Mouse (Mus musculus) midbrain, embryonic 10.5 days (tissue): ENCODE results near the gene Tsc22d1. TPM values are rescaled to one million over a fixed set of nuclear protein-coding genes. Genes with fewer than 3 reads are reported as not detected.

Experiments used
- DNase-seq: peaks from one replicate; pipeline ENCODE4 v3.0.0-alpha.2; 2017; ENCODE audit warnings: low spot score
- H3K27ac ChIP-seq: fragments of 300-500 bp; sonication (generic); replicated peaks from 2 replicates; pipeline ENCODE4 v1.5.1; 2016; ENCODE audit warnings: mild to moderate bottlenecking
- H3K27me3 ChIP-seq: fragments of 300-500 bp; sonication (generic); 2 replicates; pipeline ENCODE4 v1.6.1; 2016; ENCODE audit warnings: low read depth, mild to moderate bottlenecking; ENCODE audit not compliant: poor library complexity, severe bottlenecking
- H3K36me3 ChIP-seq: fragments of 300-500 bp; sonication (generic); 2 replicates; pipeline ENCODE4 v1.6.1; 2016; ENCODE audit warnings: mild to moderate bottlenecking, moderate library complexity
- H3K4me1 ChIP-seq: fragments of 300-500 bp; sonication (generic); 2 replicates; pipeline ENCODE4 v1.6.1; 2016
- H3K4me3 ChIP-seq: fragments of 300-500 bp; sonication (generic); 2 replicates; pipeline ENCODE4 v1.5.1; 2016; ENCODE audit warnings: mild to moderate bottlenecking, moderate library complexity
- H3K9me3 ChIP-seq: fragments of 300-500 bp; sonication (generic); replicated peaks from 2 replicates; pipeline ENCODE4 v1.6.1; 2016; ENCODE audit warnings: mild to moderate bottlenecking
- WGBS: fragments of 180-500 bp; shearing (Covaris S2); methylation state at CpG from one replicate; pipeline ENCODE4 v1.1.7; 2016; 5-methylcytosine and 5-hydroxymethylcytosine counted together
- polyA plus RNA-seq: library from polyadenylated mRNA; unstranded; fragments of >200 nt; fragmentation: Nextera tagmentation; extraction: Ambion mirVana; gene quantifications from 2 replicates; pipeline ENCODE4 v1.2.1, GENCODE M21; 2016

Gene Tsc22d1
- 313 and 341 TPM in 2 replicates for polyA plus RNA-seq

DNA sequence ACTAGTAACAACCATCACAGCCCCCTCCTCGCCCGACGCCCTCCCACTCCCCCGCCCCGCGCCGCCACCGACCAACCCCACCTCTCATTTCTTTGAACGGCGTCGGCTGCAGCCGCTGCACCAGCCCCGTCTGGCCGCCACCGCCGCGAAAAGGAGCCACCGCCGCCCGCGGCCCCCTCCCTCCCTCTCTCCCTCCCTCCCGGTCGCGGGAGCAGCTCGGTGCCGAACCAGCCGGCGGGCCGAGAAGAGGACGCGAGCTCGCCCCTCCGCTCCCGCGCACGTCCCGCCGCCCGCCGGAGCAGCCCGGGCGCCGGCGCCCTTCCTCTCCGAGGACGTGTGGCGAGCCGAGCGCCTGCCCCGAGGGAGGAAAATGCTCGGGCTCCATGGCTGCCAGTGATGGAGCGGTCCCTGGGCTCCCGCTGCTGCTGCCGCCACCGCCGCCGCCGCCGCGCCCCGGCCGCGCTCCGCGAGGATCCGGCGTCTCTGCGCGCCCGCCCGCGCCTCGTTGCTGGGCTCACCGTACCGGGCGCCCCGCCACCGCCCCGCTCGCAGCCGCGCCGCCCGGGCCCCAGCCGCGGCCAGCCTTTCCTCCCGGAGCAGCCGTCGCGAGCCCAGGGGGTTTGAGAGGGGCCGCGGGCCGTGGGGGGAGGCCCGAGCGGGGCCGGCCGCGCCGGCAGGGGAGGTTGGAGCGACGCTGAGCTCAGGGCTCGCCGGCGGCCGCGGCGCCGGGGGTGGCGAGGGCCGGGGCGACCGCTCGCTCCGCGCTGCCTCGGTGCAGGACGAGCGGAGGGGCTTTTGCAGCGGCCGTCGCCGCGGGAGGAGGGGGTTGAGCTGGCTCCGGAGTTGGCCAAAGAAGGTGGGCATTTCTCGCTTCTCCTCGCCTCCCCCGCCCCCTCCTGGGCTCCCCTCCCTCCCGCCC is at the start of gene Tsc22d1:
Gene Tsc22d1, plus strand, starts transcription at position 100 of the 919 bp plus-strand sequence.
- H3K27me3 ChIP-seq = no peaks in the 10 kb centered on the region
- DNase-seq = no peak
- WGBS = 1% methylated on average over 108 of the region's 128 CpGs
- H3K4me3 ChIP-seq = peak within 1 kb of the TSS; percentile 95
- no peaks in the 10 kb centered on the region for H3K9me3 ChIP-seq
- peaks cover 37% of the 10 kb centered on the region for H3K36me3 ChIP-seq
- H3K4me1 ChIP-seq = peaks cover 58% of the 10 kb centered on the region
- H3K27ac ChIP-seq = peak within 1 kb of the TSS; percentile 99

DNA sequence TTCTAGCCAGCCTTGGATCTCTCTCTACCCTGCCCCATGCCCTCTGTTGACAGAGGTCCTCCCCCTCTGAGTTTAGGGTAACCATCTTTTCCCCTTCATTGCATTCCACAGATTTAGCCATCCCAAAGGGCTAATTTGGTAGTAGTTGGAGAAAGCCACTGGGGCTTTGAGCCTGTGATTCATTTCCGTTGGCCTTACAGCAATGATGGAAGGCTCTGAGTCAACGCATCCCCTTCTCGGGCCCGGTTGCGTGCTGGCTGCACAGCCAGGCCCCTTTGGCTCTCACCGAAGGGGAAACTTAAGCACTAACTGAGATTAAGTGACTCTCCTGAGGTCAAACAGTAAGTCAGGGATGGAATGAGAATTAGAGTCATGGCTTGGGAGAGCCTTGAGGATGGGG is 41.1 kb upstream of the Tsc22d1 start:
- H3K4me3 ChIP-seq = no peak overlapping the region
- 95% methylated on average over 6 of the region's 6 CpGs for WGBS
- no peaks in the 10 kb centered on the region for H3K36me3 ChIP-seq
- DNase-seq = no peak
- H3K27me3 ChIP-seq = no peaks in the 10 kb centered on the region
- no peaks in the 10 kb centered on the region for H3K9me3 ChIP-seq
- no peak overlapping the region for H3K27ac ChIP-seq
- H3K4me1 ChIP-seq = no peaks in the 10 kb centered on the region

DNA sequence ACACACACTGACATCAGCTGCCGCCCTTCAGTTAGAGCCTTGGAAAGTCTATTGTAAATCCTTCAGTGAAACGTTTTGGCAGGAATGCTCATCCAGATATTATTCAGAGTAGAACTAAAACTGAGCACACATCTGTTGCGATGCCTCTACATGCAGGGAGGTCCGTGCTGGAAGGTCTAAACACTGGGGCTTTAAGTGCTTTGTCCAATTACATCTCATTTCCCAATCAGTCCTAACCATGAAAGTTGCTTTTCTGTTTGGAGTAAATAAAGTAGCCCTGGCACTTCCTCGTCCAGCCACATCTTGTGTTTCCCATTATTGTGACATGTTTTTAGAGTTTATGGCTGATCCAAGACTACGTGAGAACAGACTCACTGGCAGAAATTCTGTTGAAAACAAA is 40.2 kb upstream of the Tsc22d1 start:
- no peak overlapping the region for H3K4me3 ChIP-seq
- H3K27me3 ChIP-seq = no peaks in the 10 kb centered on the region
- no peaks in the 10 kb centered on the region for H3K4me1 ChIP-seq
- H3K9me3 ChIP-seq = no peaks in the 10 kb centered on the region
- 88% methylated on average over 6 of the region's 6 CpGs for WGBS
- H3K36me3 ChIP-seq = no peaks in the 10 kb centered on the region
- DNase-seq = no peak
- H3K27ac ChIP-seq = no peak overlapping the region

DNA sequence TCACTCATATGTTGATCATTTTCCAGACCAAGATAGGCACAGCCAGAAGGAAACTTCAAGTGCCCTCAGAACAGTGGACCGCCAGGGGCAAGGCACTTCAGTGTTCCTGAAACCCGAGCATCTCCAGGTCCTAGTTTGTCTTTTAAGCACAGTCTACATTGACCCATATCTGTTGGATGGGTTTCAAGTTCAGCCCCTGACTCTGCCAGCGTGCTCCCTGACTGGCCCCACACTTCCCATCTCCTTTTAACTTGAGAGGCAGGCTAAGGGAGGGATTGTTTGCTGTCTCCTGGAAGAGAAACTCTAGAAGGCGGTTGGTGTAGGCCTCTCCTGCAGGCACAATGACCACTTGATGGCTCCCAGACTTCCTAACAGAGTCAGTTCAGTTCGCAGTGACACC is 38.2 kb upstream of the Tsc22d1 start:
- 79% methylated on average over 5 of the region's 5 CpGs for WGBS
- H3K27ac ChIP-seq = no peak overlapping the region
- no peaks in the 10 kb centered on the region for H3K27me3 ChIP-seq
- H3K9me3 ChIP-seq = no peaks in the 10 kb centered on the region
- no peak for DNase-seq
- H3K36me3 ChIP-seq = no peaks in the 10 kb centered on the region
- H3K4me3 ChIP-seq = no peak overlapping the region
- H3K4me1 ChIP-seq = no peaks in the 10 kb centered on the region

DNA sequence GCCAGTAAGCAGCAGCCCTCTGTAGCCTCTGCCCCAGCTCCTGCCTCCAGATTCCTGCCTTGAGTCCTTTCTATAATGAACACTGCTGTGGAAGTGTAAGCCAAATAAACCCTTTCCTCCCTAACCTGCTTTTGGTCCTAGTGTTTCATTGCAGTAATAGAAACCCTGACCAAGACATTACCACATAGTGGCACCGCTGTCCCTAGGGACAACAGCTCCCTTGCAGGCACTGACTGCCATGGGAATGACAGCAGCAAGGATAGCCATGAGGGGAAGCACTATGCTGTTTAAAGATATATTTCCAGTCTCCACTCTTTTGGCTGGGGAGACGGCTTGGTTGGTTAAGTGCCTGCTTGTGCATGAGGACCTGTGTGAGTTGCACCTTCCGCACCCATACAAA is 35.4 kb upstream of the Tsc22d1 start:
- Histone ChIP-seq H3K27me3 (no peaks in the 10 kb centered on the region), H3K4me3 (no peak overlapping the region), H3K9me3 (no peaks in the 10 kb centered on the region), H3K36me3 (no peaks in the 10 kb centered on the region), H3K27ac (no peak overlapping the region), H3K4me1 (no peaks in the 10 kb centered on the region)
- 94% methylated on average over 3 of the region's 3 CpGs for WGBS
- no peak for DNase-seq

DNA sequence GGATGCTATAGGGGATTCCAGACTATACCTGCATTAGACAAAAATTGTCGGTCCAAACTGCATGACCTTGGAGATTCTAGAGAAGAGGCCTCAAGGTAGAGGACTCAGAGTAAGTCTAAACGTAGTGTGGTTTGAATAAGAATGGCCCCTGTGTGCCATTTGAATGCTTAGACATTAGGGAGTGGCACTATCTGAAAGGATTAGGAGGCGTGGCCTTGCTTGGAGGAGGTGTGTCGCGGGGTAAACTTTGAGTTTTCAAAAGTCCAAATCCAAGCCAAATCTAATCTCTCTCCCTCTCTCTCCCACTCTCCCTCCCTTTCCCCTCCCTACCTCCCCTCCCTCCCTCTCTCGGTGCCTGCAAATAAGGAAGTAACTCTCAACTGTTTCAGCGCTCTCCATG is 26.7 kb upstream of the Tsc22d1 start:
- H3K27me3 ChIP-seq = no peaks in the 10 kb centered on the region
- no peaks in the 10 kb centered on the region for H3K4me1 ChIP-seq
- H3K27ac ChIP-seq = no peak overlapping the region
- H3K4me3 ChIP-seq = no peak overlapping the region
- H3K9me3 ChIP-seq = no peaks in the 10 kb centered on the region
- 76% methylated on average over 7 of the region's 7 CpGs for WGBS
- H3K36me3 ChIP-seq = no peaks in the 10 kb centered on the region
- no peak for DNase-seq

DNA sequence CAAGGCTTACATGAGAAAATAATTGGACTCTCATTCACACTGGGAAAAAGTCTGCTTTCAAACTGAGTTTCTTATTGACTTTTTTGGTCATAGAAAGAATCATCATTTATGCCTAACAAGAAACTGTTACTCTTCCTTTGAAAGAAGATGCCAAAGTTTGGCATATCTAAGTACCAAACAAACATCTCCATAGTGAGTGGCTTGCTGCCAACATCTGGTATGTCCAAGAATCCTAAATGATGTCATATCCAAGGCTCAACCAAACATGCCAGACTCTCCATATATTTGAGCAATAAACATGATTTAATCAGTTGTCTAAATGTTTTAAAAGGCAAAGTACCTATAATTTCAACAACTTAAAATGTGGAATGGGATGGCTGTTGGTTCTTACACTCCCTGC is 16.5 kb upstream of the Tsc22d1 start:
- Histone ChIP-seq H3K27ac (no peak overlapping the region), H3K4me1 (peaks cover 9% of the 10 kb centered on the region), H3K9me3 (no peaks in the 10 kb centered on the region), H3K36me3 (no peaks in the 10 kb centered on the region), H3K27me3 (no peaks in the 10 kb centered on the region), H3K4me3 (no peak overlapping the region)
- DNase-seq = no peak

DNA sequence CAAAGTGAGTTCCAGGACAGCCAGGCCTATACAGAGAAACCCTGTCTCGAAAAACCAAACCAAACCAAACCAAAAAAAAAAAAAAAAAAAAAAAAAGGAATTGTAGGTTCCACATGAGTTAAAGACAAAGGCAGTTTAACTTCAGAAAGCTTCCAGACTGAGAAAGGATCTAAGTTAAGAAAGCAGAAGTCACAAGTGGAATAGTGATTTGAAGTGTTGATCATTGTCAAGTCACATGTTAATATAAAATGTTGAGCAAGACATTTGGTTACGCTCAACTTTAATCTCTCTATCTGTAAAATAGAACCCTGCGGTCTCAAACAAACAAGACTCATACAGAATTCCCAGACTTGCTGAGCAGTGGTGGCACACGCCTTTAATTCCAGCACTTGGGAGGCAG is 12.2 kb upstream of the Tsc22d1 start:
- Histone ChIP-seq H3K9me3 (no peaks in the 10 kb centered on the region), H3K4me1 (peaks cover 4% of the 10 kb centered on the region), H3K27ac (no peak overlapping the region), H3K4me3 (no peak overlapping the region), H3K27me3 (no peaks in the 10 kb centered on the region), H3K36me3 (no peaks in the 10 kb centered on the region)
- WGBS = 87% methylated on average over 4 of the region's 4 CpGs
- no peak for DNase-seq

DNA sequence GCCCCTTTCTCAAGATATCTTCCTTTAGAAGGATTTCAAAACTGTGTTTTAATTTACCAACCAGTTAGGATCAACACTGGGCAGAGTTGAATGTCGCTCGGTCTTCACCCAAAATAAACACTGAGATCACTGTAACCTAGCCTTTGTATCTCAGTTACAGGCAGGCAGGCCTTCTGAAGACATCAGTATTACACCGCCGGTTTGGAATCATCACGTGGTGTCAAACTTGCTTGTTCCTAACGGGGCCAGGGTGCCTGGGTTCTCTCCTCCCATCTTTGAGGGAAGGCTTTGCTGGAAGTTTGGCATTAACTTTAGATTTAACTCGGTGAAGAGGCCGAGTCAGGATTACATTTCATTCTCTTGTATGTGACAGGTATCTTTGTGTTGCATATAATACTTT is 5.7 kb upstream of the Tsc22d1 start:
- Histone ChIP-seq H3K27ac (no peak overlapping the region), H3K4me3 (no peak overlapping the region), H3K9me3 (no peaks in the 10 kb centered on the region), H3K4me1 (peaks cover 17% of the 10 kb centered on the region), H3K36me3 (no peaks in the 10 kb centered on the region), H3K27me3 (no peaks in the 10 kb centered on the region)
- 78% methylated on average over 8 of the region's 8 CpGs for WGBS
- DNase-seq = no peak

DNA sequence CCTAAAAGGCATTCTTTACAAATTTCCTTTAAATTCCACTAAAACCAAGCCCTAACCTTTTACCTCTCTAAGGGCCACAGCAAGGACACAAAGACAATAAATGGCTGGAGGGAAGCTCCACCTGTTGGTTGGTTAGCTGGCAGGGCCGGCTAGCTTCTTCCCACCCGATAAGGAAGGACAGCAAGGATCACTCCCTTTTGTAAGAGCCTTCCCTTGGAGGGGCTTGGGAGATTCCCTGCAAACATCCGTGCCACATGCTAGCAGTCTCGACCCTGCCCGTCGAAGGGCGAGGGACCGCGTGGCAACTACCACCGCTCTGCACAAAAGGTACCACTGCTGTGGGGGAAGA is 1.0 kb upstream of the Tsc22d1 start:
- 1% methylated on average over 10 of the region's 10 CpGs for WGBS
- peak overlapping the region; percentile 99 for H3K27ac ChIP-seq
- H3K36me3 ChIP-seq = peaks cover 27% of the 10 kb centered on the region
- H3K4me1 ChIP-seq = peaks cover 45% of the 10 kb centered on the region
- peak overlapping the region; percentile 95 for H3K4me3 ChIP-seq
- no peaks in the 10 kb centered on the region for H3K9me3 ChIP-seq
- no peaks in the 10 kb centered on the region for H3K27me3 ChIP-seq
- no peak for DNase-seq

DNA sequence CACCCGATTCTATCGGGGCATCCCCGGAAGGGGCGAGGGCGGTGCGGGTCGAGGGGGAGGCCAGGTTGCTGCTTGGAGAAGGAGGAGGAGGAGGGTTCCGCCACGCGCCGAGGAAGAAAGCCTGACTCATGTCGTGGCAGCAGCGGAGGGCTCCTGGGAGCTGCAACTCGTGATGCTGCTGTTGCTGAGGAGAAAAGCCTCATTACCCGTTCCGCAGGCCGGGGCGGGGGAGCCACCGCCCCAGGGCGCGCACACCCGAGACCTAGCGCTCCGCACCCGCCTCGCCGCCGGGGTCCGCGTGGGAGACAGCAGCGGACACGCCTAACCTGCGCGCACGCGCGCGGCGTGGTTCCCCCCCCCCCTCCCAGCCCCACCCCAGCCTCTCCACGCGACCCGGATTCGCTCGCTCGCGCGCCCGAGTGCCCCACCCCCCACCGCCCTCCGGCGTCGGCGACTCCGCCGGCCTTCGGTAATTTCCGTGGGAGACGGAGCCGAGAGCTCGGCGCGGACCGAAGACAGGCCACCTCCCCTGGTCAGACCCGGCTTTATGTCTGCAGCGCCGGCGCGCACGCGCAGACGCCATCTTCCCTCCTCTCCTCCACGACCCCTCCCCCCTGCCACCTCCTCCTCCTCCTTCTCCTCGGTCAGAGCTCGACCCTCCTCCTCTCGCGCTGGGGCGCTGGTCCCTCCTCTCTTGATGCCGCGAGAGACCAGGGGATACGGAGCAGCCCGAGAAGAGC is 469 bp upstream of the Tsc22d1 start:
- Histone ChIP-seq H3K27ac (peak overlapping the region; percentile 99), H3K4me3 (peak overlapping the region; percentile 95), H3K9me3 (no peaks in the 10 kb centered on the region), H3K27me3 (no peaks in the 10 kb centered on the region), H3K4me1 (peaks cover 51% of the 10 kb centered on the region), H3K36me3 (peaks cover 33% of the 10 kb centered on the region)
- WGBS = under 1% methylated on average over 71 of the region's 81 CpGs
- DNase-seq = peak; percentile 100

DNA sequence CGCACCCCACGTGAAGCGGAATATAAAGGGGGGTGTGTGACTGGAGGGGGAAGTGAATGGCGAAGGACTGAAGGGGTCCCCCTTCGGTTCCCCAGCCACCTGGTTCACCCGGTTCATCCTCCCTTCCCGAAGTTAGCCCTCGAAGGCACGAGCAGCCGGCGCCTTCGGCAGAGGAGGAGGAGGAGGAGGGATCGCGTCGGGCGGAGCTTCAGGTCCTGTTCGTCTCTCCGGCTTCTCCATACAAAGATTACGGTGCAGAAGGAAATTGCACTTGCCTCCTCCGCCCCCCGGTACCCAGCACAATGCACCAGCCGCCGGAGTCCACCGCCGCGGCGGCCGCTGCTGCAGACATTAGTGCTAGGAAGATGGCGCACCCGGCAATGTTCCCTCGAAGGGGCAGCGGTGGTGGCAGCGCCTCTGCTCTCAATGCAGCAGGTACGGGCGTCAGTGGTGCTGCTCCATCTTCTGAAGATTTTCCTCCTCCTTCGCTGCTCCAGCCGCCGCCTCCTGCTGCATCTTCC is 1.1 kb downstream of the Tsc22d1 start:
- peak overlapping the region; percentile 99 for H3K27ac ChIP-seq
- H3K9me3 ChIP-seq = no peaks in the 10 kb centered on the region
- H3K4me3 ChIP-seq = peak overlapping the region; percentile 95
- peaks cover 65% of the 10 kb centered on the region for H3K4me1 ChIP-seq
- under 1% methylated on average over 37 of the region's 38 CpGs for WGBS
- DNase-seq = peak; percentile 61
- peaks cover 44% of the 10 kb centered on the region for H3K36me3 ChIP-seq
- no peaks in the 10 kb centered on the region for H3K27me3 ChIP-seq
